Mouse (Mus musculus): Measurements from ENCODE around the gene Ccpg1os. TPM values are rescaled to one million over a fixed set of nuclear protein-coding genes. Genes with fewer than 3 reads are reported as not detected.
A peak's percentile ranks its signal among the peaks of the same experiment; 100 is the strongest.

Ccpg1os gene
- total RNA-seq (2021) = 10 to 100 TPM in 1 of 2 experiments, 1 to 10 TPM in 1; 9.6 to 10.1 TPM

GRCm38 (mm10) chr9:72985250-72986220, at the start of gene Ccpg1os, which contains the start of gene Ccpg1:
Gene Ccpg1os, minus strand, starts transcription at chr9:72985382.
Gene Ccpg1, plus strand, starts transcription at chr9:72985429.
- peak; percentile 98 for DNase-seq (ENCODE audit: low spot score in 2 of 2)
- intact Hi-C loops (cut with DNase I) = loop anchor here (5.0 kb wide), 1 partner anchor 52 kb away; no protein-coding TSS in a partner anchor

- DNase-seq (ENCODE audit: low spot score in 2 of 2) = no peak
Measured at GRCm38 (mm10) chr9:73033406-73033805, 48.2 kb upstream of the Ccpg1os start.

GRCm38 (mm10) chr9:73031421-73031820, 46.2 kb upstream of the Ccpg1os start:
- intact Hi-C loops (cut with DNase I) = no loop called here
- no peak for DNase-seq (ENCODE audit: low spot score in 2 of 2)

More at GRCm38 (mm10) chr9:73033406-73033805, 48.2 kb upstream of the Ccpg1os start:
- intact Hi-C loops (cut with DNase I) = no loop called here

DNA sequence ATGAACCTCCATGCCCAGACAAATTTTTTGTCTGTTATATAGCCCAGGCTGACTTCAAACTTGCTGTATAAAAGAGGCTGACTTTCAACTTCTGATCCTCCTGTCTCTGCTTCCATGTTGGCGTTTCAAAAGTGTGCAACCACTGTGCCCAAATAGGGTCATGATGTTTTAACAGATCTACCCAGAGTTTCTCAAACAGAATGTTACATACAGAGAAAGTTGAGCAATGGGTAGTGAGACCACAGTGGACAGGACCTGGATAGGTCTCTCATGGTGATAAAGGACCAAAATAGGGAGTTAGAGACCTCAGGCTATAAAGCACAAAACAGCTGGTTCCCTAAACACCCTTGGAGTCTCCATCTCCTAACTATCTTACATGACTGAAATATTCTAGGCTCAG, 45.3 kb upstream of the Ccpg1os start:
- intact Hi-C loops (cut with DNase I) = no loop called here
- no peak for DNase-seq (ENCODE audit: low spot score in 2 of 2)

DNA sequence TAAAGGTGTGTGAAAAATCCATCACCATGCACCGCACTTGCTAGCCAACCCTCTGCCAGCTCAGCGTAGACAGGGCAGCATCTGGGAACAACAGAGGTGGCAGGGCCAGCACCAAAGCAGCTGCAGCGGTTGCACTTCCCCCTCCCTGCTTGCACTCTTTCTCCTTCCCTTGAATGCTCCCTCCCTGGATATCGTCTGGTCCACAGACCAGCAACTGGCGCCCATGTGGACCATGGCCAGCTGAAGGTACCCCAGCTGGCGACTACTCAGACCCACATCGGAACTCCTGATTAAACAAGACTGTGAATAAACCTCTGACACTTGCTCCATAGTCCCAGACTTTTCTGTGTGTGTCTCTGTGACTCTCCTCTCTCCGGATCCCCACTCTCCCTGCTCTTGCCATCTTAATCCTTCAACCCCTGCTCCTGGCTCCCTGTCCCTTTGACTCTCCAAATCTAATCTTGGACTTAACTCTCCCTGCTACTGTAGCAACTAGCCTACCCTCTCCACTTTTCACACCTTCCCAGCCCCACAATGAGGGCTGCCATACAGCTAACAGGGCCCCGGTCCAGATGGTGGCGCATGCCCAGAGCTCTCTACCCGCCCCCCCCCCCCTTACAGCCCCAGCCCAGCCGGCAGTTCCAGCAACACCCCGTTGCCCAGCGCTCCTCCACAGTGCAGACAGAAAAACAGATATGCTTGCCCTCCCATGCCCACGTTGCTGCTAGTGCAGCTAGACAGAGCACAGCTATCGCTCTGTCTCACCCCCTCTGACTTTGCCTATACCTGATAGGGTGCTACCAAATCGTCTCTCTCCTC, 40.8 kb upstream of the Ccpg1os start:
- peak; percentile 23 to 36 for DNase-seq (ENCODE audit: low spot score in 2 of 2)
- intact Hi-C loops (cut with DNase I) = no loop called here

DNA sequence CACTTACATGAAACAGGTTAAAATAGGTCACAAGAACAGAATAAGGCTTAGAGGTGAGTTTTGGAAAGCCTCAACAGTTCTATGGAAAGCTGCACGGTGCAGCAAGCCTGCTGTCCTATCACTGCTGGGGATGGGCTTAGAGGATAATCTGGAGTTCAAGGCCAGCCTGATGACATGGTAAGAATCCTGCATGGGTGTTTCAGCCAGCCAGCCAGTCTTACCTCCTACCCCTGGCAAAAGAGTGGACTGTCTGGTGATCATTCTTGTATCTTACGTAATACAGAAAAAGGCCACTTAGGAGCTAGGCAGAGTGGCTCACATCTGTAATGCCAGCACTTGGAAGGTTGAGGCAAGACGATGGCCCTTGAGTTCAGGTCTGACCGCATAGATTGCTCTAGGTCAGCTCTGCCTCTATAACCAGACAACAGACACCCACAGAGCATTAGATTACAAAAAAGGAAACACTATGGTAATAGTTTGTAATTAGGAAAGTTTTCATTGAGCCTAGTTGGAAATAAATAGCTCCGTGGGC, 35.5 kb upstream of the Ccpg1os start:
- intact Hi-C loops (cut with DNase I) = no loop called here

DNA sequence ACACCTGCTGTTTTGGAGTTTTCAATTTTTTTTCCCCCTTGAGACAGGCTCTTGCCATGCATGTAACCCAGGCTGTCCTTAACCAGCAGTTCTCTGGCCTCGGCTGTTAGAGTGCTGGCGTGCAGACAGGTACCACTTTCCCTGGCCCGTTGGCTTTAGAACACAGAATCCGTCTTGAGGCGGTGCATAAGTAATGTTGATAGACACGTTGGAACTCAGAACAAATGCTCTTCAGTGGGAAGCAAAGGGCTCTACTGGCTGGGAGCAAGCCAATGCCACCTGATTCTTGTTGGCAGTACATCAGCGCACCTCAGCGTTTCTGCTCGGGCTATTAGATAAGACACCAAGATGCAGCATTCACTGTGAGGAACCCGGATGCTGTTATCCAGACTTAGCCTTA, 34.7 kb upstream of the Ccpg1os start:
- DNase-seq (ENCODE audit: low spot score in 2 of 2) = no peak

More for the DNA sequence above, 35.5 kb upstream of the Ccpg1os start:
- DNase-seq (ENCODE audit: low spot score in 2 of 2) = no peak

DNA sequence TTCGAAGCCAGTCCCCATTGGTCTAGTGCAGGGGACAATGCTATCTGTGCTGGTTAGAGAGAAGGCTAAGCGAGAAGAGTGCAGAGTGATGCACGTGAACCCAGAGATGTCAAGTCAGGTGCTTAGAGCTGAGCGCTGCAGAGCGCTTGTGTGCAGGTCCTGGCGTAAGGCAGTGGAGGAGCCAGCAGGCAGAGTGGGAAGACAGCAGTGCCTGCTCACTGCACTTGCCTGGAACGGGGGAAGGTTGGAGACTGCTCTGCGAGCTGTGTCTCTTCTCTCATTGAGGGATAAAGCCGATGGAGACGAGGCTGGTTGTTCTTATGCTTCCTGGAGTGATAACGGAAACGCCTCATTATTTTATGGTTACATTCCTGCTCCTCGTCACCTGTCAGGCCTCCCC, 29.5 kb upstream of the Ccpg1os start:
- intact Hi-C loops (cut with DNase I) = no loop called here
- DNase-seq (ENCODE audit: low spot score in 2 of 2) = peak in 1 of 2 experiments; percentile 15

More for the DNA sequence above, 34.7 kb upstream of the Ccpg1os start:
- intact Hi-C loops (cut with DNase I) = no loop called here

DNA sequence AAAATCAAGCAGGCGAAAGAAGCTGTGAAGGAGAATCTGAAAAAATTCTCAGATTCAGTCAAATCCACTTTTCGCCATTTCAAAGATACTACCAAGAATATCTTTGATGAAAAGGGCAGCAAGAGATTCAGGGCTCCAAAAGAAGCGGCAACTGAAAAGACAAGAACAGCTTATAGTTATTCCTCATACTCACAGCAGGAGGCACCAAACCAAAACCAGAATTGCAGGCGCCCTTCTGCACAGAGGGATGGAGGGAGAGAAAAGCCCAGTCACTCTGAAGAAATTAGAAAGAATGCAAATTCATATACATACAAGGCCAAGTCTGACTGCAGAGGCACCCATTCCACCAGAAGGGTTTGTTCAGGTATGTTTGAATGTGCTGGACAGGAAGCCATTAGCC, 27.4 kb upstream of the Ccpg1os start:
- intact Hi-C loops (cut with DNase I) = no loop called here
- DNase-seq (ENCODE audit: low spot score in 2 of 2) = no peak

DNA sequence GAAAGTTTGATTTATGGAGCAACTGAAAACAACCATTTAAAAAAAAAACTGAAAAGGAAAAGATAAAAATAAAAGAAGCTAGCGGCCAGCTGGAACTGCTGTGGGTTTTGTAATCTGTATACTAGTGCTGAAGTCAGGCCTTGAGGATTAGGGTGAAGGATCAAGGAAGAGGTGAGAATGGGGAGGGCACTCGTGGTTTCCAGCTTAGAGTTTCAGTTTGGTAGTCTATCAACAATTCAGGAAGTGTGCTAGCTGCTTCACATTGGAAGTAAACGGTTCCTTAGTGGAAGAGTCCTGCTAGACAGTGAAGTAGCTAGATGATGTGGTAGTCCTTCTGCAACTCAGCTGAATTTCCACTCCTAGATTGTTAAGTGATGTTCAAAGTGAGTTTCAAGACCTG, 23.2 kb upstream of the Ccpg1os start:
- no peak for DNase-seq (ENCODE audit: low spot score in 2 of 2)
- intact Hi-C loops (cut with DNase I) = no loop called here

DNA sequence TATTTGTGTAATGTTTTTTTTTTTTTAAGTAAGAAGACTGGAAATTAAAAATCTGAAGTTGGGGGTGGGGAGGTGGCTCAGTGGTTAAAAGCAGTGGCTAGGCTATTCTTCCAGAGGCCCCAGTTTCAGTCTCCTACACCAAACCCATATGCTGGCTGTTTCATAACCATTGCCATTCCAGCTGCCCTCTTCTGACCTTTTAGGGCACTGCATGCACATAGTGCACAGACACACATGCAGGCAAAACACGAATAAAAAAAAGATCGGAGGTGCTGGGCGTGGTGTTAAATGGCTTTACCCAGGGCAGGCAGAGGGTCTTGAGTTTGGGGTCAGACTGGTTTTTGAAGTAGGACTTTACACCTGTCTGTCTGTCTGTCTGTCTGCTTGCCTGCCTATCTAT, 21.0 kb upstream of the Ccpg1os start:
- DNase-seq (ENCODE audit: low spot score in 2 of 2) = no peak
- intact Hi-C loops (cut with DNase I) = no loop called here

- DNase-seq (ENCODE audit: low spot score in 2 of 2) = no peak
- intact Hi-C loops (cut with DNase I) = no loop called here
Measured at GRCm38 (mm10) chr9:73005106-73005505, 19.9 kb upstream of the Ccpg1os start.

DNA sequence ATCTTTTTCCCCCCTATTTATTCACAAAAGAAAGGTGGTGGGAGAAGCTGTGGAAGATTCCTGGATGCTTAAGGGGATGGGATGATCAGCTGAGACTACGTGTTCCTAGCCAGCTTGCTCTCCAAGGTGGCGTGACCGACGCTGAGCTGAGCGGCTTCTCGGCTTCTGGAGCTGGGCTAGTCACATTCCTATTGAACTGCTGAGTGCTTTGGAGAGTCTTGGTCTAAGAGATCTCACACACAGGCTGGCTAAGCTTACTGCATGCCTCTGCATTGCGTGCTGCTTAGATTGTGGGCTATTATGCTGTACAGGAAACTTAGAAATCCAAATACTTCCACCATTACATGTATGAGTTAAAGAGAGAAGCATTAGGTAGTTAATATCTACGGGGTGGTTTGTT, 18.9 kb upstream of the Ccpg1os start:
- intact Hi-C loops (cut with DNase I) = no loop called here
- DNase-seq (ENCODE audit: low spot score in 2 of 2) = no peak

DNA sequence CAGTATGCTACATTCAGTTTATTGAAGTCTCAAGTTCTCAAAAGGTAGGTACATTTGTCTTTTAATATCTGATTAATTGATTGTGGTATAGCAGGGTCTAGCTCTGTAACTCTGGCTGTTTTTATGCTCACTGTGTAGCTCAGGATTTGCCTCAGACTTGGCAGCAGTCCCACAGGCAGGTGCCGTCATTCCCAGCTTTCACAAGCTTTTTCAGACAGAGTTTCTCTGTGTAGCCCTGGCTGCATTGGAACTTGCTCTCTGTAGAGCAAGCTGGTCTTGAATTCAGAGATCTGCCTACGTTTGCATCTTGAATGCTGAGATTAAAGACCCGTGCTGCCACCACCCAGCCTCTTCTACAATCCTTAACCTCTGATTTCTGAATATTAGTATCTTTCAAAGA, 17.0 kb upstream of the Ccpg1os start:
- DNase-seq (ENCODE audit: low spot score in 2 of 2) = no peak
- intact Hi-C loops (cut with DNase I) = no loop called here

DNA sequence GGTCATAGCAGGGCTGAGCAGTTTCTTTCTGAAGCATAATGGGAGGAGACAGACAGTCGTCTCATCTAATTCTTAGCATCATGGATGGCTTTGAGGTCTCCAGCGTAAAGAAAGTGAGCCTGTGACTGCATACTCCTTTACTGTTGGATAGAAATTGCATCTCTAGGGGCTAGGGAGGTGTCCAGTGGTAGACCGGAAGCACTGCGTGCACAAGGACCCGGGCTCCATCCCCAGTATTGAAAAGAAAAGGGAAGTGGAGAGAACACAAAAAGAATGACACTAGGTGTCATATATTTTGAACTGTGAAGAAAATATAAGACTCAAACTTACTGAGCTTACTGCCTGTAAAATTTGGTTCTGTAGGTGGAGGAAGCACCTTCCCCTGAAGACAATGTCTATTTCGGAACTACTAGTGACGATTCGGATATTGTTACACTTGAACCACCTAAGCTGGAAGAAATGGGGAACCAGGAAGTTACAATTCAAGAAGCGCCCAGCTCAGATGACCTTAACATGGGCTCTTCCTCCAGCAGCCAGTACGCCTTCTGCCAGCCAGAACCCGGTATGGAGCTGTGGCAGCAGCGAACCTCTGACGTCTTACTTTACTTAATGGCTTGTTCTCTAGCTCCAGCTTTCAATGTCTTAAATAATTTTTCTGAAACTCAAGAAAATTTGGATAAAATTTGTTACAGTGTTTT, 16.3 kb upstream of the Ccpg1os start:
- intact Hi-C loops (cut with DNase I) = no loop called here
- DNase-seq (ENCODE audit: low spot score in 2 of 2) = no peak

DNA sequence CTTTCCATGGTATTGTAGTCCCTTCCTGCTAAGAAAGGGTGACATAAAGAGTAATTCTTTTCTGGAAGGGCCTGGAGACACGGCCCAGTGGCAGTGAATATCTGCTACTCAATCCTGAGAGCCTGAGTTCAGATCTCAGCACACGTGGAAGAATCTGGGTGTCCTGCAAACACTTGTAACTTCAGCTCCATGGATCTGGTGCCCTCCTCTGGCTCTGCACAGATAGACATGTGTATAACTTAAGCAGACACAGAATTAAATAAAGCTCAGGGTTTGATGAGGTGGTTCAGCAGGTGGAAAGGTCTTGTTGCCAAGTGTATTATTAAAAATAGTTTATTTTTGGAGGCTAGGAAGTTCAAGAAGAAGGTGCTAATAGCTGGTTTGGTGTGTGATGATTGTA, 15.3 kb upstream of the Ccpg1os start:
- intact Hi-C loops (cut with DNase I) = no loop called here
- DNase-seq (ENCODE audit: low spot score in 2 of 2) = no peak

- intact Hi-C loops (cut with DNase I) = no loop called here
- DNase-seq (ENCODE audit: low spot score in 2 of 2) = no peak
Measured at GRCm38 (mm10) chr9:72996806-72997205, 11.6 kb upstream of the Ccpg1os start.

- intact Hi-C loops (cut with DNase I) = no loop called here
- DNase-seq (ENCODE audit: low spot score in 2 of 2) = no peak
Measured at GRCm38 (mm10) chr9:72996167-72996566, 11.0 kb upstream of the Ccpg1os start.

GRCm38 (mm10) chr9:72992576-72992975, 7.4 kb upstream of the Ccpg1os start:
- DNase-seq (ENCODE audit: low spot score in 2 of 2) = no peak
- intact Hi-C loops (cut with DNase I) = no loop called here
